Mouse (Mus musculus): Measurements from ENCODE around the gene Sspn. TPM values are rescaled to one million over a fixed set of nuclear protein-coding genes. Genes with fewer than 3 reads are reported as not detected.

The Sspn gene
- polyA plus RNA-seq, 1 experiment from 2014 or later, result 3.0 TPM

DNA sequence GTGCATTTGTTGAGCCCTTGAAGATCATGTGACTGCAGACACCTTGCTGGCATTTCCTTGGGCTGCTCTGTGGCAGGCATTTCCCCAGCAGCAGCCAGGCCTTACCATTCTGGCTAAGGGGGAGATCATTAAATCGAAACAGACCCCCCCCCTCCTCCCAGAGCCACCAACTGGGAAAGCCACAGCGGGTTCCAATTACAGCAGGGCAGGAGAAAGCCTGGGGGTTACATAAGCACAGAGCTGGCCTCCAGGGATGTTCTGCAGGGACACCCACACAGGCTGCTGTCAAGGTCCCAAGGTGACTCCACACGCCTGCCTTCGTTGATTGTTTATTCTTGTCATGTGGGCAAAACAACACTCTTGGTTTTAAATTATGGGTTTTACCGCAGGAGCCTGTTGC, 26.6 kb downstream of the Sspn start:
- H3K36me3 ChIP-seq (ENCODE audit: control insufficient read depth, insufficient read depth, low read length), result no peaks in the 10 kb centered on the region
- no peak overlapping the region for H3K4me2 ChIP-seq (ENCODE audit: low read depth)
- H3K9ac ChIP-seq (ENCODE audit: low read length), result no peak overlapping the region
- H3K4me1 ChIP-seq (ENCODE audit: control insufficient read depth, insufficient read depth, low read length), result 0 out of 2 replicates have a peak, but pooled peaks cover 3% of the 10 kb centered on the region
- WGBS, result 44% methylated on average over 5 of the region's 5 CpGs
- H3K4me3 ChIP-seq (ENCODE audit: low read depth, low read length), result no peak overlapping the region
- H3K27me3 ChIP-seq (ENCODE audit: control insufficient read depth, insufficient read depth, low read length), result no peaks in the 10 kb centered on the region
- H3K9me3 ChIP-seq (ENCODE audit: control insufficient read depth, low read length), result no peaks in the 10 kb centered on the region; the same call in 1 of the 2 replicates
- DNase-seq (ENCODE audit: low spot score) (no peak), ATAC-seq (ENCODE audit: insufficient read depth, low FRiP score, low TSS enrichment) (no peak)
- no peak overlapping the region for H3K27ac ChIP-seq (ENCODE audit: low read depth, low read length)

DNA sequence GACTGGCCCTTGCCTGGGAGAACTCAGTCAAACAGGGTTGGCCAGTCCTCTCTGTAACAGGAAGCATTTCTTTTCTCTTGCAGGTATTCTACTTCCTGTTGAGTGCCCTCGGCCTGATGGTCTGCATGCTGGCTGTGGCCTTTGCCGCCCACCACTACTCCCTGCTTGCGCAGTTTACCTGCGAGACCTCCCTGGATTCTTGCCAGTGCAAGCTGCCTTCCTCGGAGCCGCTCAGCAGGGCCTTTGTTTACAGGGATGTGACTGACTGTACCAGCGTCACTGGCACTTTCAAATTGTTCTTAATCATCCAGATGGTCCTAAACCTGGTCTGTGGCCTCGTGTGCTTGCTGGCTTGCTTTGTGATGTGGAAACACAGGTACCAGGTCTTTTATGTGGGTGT, 29.6 kb downstream of the Sspn start:
- H3K36me3 ChIP-seq (ENCODE audit: control insufficient read depth, insufficient read depth, low read length), result no peaks in the 10 kb centered on the region
- no peaks in the 10 kb centered on the region for H3K27me3 ChIP-seq (ENCODE audit: control insufficient read depth, insufficient read depth, low read length)
- DNase-seq (ENCODE audit: low spot score), result no peak
- no peak overlapping the region for H3K4me2 ChIP-seq (ENCODE audit: low read depth)
- H3K27ac ChIP-seq (ENCODE audit: low read depth, low read length), result no peak overlapping the region
- no peak for ATAC-seq (ENCODE audit: insufficient read depth, low FRiP score, low TSS enrichment)
- 0 out of 2 replicates have a peak, but pooled peaks cover 3% of the 10 kb centered on the region for H3K4me1 ChIP-seq (ENCODE audit: control insufficient read depth, insufficient read depth, low read length)
- H3K4me3 ChIP-seq (ENCODE audit: low read depth, low read length), result no peak overlapping the region
- no peak overlapping the region for H3K9ac ChIP-seq (ENCODE audit: low read length)
- 77% methylated on average over 8 of the region's 8 CpGs for WGBS
- no peaks in the 10 kb centered on the region for H3K9me3 ChIP-seq (ENCODE audit: control insufficient read depth, low read length)

DNA sequence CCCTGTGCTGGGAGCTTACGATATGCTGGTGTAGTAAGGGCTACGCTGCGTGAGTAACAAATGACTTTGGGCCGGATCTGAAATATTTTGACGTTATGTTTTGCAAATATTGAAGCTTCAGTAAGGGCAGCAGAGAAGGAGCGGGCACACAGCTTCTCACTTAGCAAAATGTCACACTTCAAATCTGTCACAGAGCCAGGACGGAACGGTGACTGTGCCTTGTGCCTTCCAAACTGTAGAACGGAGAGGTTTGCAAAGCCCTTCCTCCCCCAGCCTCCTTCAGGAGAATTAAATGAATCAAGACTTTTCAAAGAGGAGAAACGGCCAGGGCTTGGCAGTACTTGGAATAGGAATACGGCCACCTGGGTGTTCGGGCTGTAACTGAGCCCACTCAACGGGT, 32.5 kb downstream of the Sspn start:
- no peaks in the 10 kb centered on the region for H3K27me3 ChIP-seq (ENCODE audit: control insufficient read depth, insufficient read depth, low read length)
- no peak overlapping the region for H3K4me3 ChIP-seq (ENCODE audit: low read depth, low read length)
- 90% methylated on average over 13 of the region's 13 CpGs for WGBS
- no peaks in the 10 kb centered on the region for H3K36me3 ChIP-seq (ENCODE audit: control insufficient read depth, insufficient read depth, low read length)
- H3K4me1 ChIP-seq (ENCODE audit: control insufficient read depth, insufficient read depth, low read length), result no peaks in the 10 kb centered on the region
- no peak overlapping the region for H3K9ac ChIP-seq (ENCODE audit: low read length)
- ATAC-seq (ENCODE audit: insufficient read depth, low FRiP score, low TSS enrichment), result no peak
- H3K27ac ChIP-seq (ENCODE audit: low read depth, low read length), result no peak overlapping the region
- DNase-seq (ENCODE audit: low spot score), result no peak
- no peak overlapping the region for H3K4me2 ChIP-seq (ENCODE audit: low read depth)
- no peaks in the 10 kb centered on the region for H3K9me3 ChIP-seq (ENCODE audit: control insufficient read depth, low read length)

DNA sequence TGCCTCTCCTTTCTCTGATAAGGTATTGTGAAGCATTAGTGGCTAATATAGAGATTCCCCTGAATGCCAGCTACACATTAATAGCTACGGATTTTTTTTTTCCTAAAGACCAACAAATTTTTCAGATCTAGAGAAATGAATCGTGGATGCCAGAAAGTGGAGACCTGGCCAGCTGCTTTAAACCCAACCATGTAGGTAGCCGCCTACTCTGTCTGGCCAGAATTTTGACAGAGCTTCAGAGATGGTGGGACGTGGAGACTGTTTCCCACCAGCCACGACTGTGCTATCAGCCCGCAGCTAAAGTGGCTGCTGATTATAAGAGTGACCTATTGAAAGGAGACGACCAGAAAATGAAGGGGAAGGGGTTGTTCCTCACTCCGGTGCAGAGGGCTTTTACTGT, 36.3 kb downstream of the Sspn start:
- Histone ChIP-seq H3K27ac (ENCODE audit: low read depth, low read length) (no peak overlapping the region), H3K36me3 (ENCODE audit: control insufficient read depth, insufficient read depth, low read length) (no peaks in the 10 kb centered on the region), H3K9me3 (ENCODE audit: control insufficient read depth, low read length) (no peaks in the 10 kb centered on the region), H3K4me1 (ENCODE audit: control insufficient read depth, insufficient read depth, low read length) (no peaks in the 10 kb centered on the region), H3K4me3 (ENCODE audit: low read depth, low read length) (no peak overlapping the region), H3K27me3 (ENCODE audit: control insufficient read depth, insufficient read depth, low read length) (no peaks in the 10 kb centered on the region), H3K4me2 (ENCODE audit: low read depth) (no peak overlapping the region), H3K9ac (ENCODE audit: low read length) (no peak overlapping the region)
- ATAC-seq (ENCODE audit: insufficient read depth, low FRiP score, low TSS enrichment) (no peak), DNase-seq (ENCODE audit: low spot score) (no peak)
- 82% methylated on average over 8 of the region's 8 CpGs for WGBS

DNA sequence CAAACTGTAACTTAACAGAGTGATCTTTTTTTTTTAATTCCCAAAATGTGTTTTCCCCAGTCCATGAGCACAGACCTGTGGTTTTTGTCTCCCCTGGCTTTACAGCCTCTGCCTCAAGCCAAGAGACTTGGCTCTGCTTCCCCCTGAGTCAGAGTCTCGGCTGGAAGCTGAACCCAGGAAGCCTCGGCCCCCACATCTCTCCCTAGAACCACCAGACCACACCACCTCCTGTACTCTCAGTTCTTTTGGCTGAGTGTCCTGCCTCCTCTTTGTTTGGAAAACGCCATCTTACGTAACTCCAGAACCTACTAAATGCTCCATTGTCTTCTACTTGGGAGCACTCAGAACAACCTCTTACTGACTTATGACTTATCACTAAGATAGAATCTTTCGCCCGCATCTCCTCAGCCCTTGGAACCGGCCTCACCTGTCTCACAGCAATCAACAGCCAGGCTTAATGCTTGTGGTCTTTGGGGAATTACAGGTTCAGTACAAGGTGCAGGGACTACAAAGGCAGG, 36.9 kb downstream of the Sspn start:
- ATAC-seq (ENCODE audit: insufficient read depth, low FRiP score, low TSS enrichment) (no peak), DNase-seq (ENCODE audit: low spot score) (no peak)
- Histone ChIP-seq H3K4me2 (ENCODE audit: low read depth) (no peak overlapping the region), H3K27ac (ENCODE audit: low read depth, low read length) (no peak overlapping the region), H3K36me3 (ENCODE audit: control insufficient read depth, insufficient read depth, low read length) (no peaks in the 10 kb centered on the region), H3K9ac (ENCODE audit: low read length) (no peak overlapping the region), H3K4me3 (ENCODE audit: low read depth, low read length) (no peak overlapping the region), H3K27me3 (ENCODE audit: control insufficient read depth, insufficient read depth, low read length) (no peaks in the 10 kb centered on the region), H3K4me1 (ENCODE audit: control insufficient read depth, insufficient read depth, low read length) (no peaks in the 10 kb centered on the region), H3K9me3 (ENCODE audit: control insufficient read depth, low read length) (no peaks in the 10 kb centered on the region)
- WGBS, result 83% methylated on average over 7 of the region's 7 CpGs

DNA sequence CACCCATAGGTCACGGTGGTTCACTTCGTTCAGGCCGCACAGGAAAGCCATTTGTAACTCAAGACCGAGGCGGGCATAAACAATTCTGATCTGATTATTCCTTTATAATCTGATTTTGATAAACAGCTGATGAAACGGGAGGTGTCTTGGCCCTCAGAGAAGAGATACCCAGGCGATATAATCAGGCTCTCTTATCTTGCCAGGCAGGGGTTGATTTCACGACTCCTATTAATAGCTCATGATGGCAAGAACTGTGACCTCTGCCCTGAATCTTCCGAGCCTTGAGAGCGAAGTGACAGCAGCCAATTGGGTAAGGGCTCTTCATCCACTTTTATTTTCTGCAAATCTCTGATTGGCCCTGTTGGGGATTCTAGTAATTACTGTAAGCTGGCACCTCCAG, 37.4 kb downstream of the Sspn start:
- Histone ChIP-seq H3K27me3 (ENCODE audit: control insufficient read depth, insufficient read depth, low read length) (no peaks in the 10 kb centered on the region), H3K4me2 (ENCODE audit: low read depth) (no peak overlapping the region), H3K36me3 (ENCODE audit: control insufficient read depth, insufficient read depth, low read length) (no peaks in the 10 kb centered on the region), H3K4me3 (ENCODE audit: low read depth, low read length) (no peak overlapping the region), H3K9ac (ENCODE audit: low read length) (no peak overlapping the region), H3K27ac (ENCODE audit: low read depth, low read length) (no peak overlapping the region), H3K9me3 (ENCODE audit: control insufficient read depth, low read length) (no peaks in the 10 kb centered on the region), H3K4me1 (ENCODE audit: control insufficient read depth, insufficient read depth, low read length) (no peaks in the 10 kb centered on the region)
- DNase-seq (ENCODE audit: low spot score) (no peak), ATAC-seq (ENCODE audit: insufficient read depth, low FRiP score, low TSS enrichment) (no peak)
- WGBS, result 82% methylated on average over 10 of the region's 10 CpGs

DNA sequence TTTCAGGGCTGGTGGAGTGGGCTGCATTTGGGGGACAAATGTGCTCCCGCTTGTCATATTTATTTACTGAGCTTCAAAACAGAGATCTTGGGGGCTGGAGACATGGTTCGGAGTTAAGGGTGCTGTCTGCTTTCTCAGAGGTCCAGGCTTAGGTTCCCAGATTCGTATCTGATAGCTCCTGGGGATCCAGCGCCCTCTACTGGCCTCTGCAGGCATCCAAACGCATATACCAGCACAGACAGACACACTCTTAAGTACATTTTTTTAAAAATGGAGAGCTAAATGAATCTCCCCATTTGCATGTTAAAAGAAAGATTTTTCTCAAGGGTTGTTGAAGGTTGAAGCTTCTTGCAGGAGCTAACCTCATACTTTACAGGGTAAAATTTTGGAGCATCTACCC, 38.1 kb downstream of the Sspn start:
- Histone ChIP-seq H3K4me3 (ENCODE audit: low read depth, low read length) (no peak overlapping the region), H3K36me3 (ENCODE audit: control insufficient read depth, insufficient read depth, low read length) (no peaks in the 10 kb centered on the region), H3K9ac (ENCODE audit: low read length) (no peak overlapping the region), H3K4me1 (ENCODE audit: control insufficient read depth, insufficient read depth, low read length) (no peaks in the 10 kb centered on the region), H3K27me3 (ENCODE audit: control insufficient read depth, insufficient read depth, low read length) (no peaks in the 10 kb centered on the region), H3K9me3 (ENCODE audit: control insufficient read depth, low read length) (no peaks in the 10 kb centered on the region), H3K27ac (ENCODE audit: low read depth, low read length) (no peak overlapping the region), H3K4me2 (ENCODE audit: low read depth) (no peak overlapping the region)
- DNase-seq (ENCODE audit: low spot score) (no peak), ATAC-seq (ENCODE audit: insufficient read depth, low FRiP score, low TSS enrichment) (no peak)
- 78% methylated on average over 5 of the region's 5 CpGs for WGBS

DNA sequence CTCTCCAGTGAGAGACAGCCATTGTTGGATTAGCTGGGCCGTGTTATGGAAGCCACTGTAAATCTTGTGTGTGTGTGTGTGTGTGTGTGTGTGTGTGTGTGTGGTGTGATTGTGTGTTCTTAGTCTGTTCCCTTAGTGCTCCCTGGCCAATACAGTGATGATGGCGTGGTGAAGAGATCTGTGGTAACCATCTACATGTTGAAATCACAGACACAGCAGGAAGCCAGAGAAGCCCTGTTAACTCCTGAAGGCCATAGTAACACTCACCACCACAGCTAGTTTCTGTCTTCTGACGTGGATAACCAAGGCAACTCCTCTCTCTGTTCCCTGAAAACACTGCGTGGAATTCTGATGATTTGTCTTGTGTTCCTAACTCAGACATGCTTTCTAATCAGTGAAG, 40.7 kb downstream of the Sspn start:
- 81% methylated on average over 4 of the region's 4 CpGs for WGBS
- Histone ChIP-seq H3K9ac (ENCODE audit: low read length) (no peak overlapping the region), H3K4me1 (ENCODE audit: control insufficient read depth, insufficient read depth, low read length) (no peaks in the 10 kb centered on the region), H3K4me2 (ENCODE audit: low read depth) (no peak overlapping the region), H3K36me3 (ENCODE audit: control insufficient read depth, insufficient read depth, low read length) (no peaks in the 10 kb centered on the region), H3K4me3 (ENCODE audit: low read depth, low read length) (no peak overlapping the region), H3K27me3 (ENCODE audit: control insufficient read depth, insufficient read depth, low read length) (no peaks in the 10 kb centered on the region), H3K9me3 (ENCODE audit: control insufficient read depth, low read length) (no peaks in the 10 kb centered on the region), H3K27ac (ENCODE audit: low read depth, low read length) (no peak overlapping the region)
- DNase-seq (ENCODE audit: low spot score) (no peak), ATAC-seq (ENCODE audit: insufficient read depth, low FRiP score, low TSS enrichment) (no peak)

DNA sequence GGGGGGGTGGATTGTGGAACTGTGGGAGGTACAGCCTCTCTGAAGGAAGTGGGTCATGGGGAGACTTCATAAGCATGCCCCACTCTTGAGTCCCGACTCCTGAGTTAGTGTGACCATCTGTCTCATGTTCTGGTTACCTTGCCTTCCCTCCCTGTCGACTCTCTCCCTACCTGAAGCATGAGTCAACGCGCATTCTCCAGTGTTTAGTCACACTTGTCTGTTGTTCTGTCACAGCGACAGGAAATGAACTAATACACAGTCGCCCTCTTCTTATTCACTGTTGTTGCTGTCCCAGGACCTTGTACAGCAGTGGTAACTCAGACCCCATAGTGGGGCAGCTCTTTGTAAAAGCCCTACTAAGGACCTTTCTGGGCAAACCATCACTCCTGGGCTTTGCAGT, 41.4 kb downstream of the Sspn start:
- H3K9me3 ChIP-seq (ENCODE audit: control insufficient read depth, low read length), result no peaks in the 10 kb centered on the region
- H3K4me3 ChIP-seq (ENCODE audit: low read depth, low read length), result no peak overlapping the region
- H3K4me2 ChIP-seq (ENCODE audit: low read depth), result no peak overlapping the region
- H3K9ac ChIP-seq (ENCODE audit: low read length), result no peak overlapping the region
- no peaks in the 10 kb centered on the region for H3K27me3 ChIP-seq (ENCODE audit: control insufficient read depth, insufficient read depth, low read length)
- 87% methylated on average over 6 of the region's 6 CpGs for WGBS
- H3K4me1 ChIP-seq (ENCODE audit: control insufficient read depth, insufficient read depth, low read length), result no peaks in the 10 kb centered on the region
- no peak overlapping the region for H3K27ac ChIP-seq (ENCODE audit: low read depth, low read length)
- ATAC-seq (ENCODE audit: insufficient read depth, low FRiP score, low TSS enrichment) (no peak), DNase-seq (ENCODE audit: low spot score) (no peak)
- H3K36me3 ChIP-seq (ENCODE audit: control insufficient read depth, insufficient read depth, low read length), result no peaks in the 10 kb centered on the region

Measured in neural tube, embryonic 11.5 days (tissue).